In the genomic region with DNA sequence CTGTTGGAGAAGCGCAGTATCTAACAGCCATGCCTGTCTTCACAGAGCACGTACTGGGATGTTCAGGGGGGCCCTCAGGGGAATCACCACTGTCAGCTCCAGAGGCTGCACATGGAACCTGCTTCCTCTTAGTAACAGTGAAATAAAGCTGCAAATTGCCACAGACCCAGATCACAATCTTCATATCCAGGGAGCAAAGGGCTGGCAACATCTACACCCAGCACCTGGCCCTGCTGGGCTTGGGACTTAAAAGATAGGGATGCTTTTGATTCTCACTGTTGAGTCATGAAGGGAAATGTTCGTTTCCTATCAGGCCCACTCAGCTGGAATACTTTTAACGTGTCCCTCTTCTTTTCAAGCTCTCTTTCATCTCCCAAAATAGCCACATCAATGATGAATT, we compare ENCODE assay signal across 15 mouse cellular contexts.
"Had no signal": no experiment of that assay in that cellular context is flagged by ENCODE, and none has a peak within 500 bp of the region (broad histone marks: within the 10 kb centered on the region; RNA-seq: fewer than 3 reads in every experiment).

No protein-coding gene starts in this region.

- DNase-seq: kidney, adult 2 months; kidney, postnatal 14 days; layer of hippocampus, postnatal 36 days; lung, postnatal 14 days; right cerebral cortex, postnatal 4 days; spleen, adult 18-20 months; thymus, adult 18-20 months; thymus, postnatal 14 days had no signal

- H3K9ac ChIP-seq: kidney, embryonic 15.5 days; limb, embryonic 13.5 days; lung, embryonic 15.5 days; midbrain, embryonic 15.5 days; neural tube, embryonic 12.5 days had no signal

- ATAC-seq: midbrain, embryonic 15.5 days had no signal

- H3K9me3 ChIP-seq: kidney, embryonic 15.5 days; limb, embryonic 13.5 days; lung, embryonic 15.5 days; midbrain, embryonic 15.5 days; neural tube, embryonic 12.5 days had no signal

- H3K27me3 ChIP-seq: kidney, embryonic 15.5 days; limb, embryonic 13.5 days; lung, embryonic 15.5 days; midbrain, embryonic 15.5 days; neural tube, embryonic 12.5 days had no signal

- H3K4me3 ChIP-seq: kidney, embryonic 15.5 days; limb, embryonic 13.5 days; lung, embryonic 15.5 days; midbrain, embryonic 15.5 days; neural tube, embryonic 12.5 days had no signal

- H3K4me1 ChIP-seq: kidney, embryonic 15.5 days; lung, embryonic 15.5 days; midbrain, embryonic 15.5 days; neural tube, embryonic 12.5 days had no signal

- H3K36me3 ChIP-seq: kidney, embryonic 15.5 days; limb, embryonic 13.5 days; lung, embryonic 15.5 days; midbrain, embryonic 15.5 days; neural tube, embryonic 12.5 days had no signal

- H3K27ac ChIP-seq: kidney, embryonic 15.5 days; limb, embryonic 13.5 days; lung, embryonic 15.5 days; macrophage; midbrain, embryonic 15.5 days; neural tube, embryonic 12.5 days had no signal

- H3K4me2 ChIP-seq: kidney, embryonic 15.5 days; limb, embryonic 13.5 days; lung, embryonic 15.5 days; midbrain, embryonic 11.5 days; midbrain, embryonic 15.5 days; neural tube, embryonic 12.5 days had no signal
